Mouse (Mus musculus): Measurements from ENCODE around the gene Coro1b. TPM values are rescaled to one million over a fixed set of nuclear protein-coding genes. Genes with fewer than 3 reads are reported as not detected.

Coro1b gene
- 105 and 117 TPM in 2 replicates for polyA plus RNA-seq (2014; fragmentation: Nextera tagmentation; extraction: Ambion mirVana)

DNA sequence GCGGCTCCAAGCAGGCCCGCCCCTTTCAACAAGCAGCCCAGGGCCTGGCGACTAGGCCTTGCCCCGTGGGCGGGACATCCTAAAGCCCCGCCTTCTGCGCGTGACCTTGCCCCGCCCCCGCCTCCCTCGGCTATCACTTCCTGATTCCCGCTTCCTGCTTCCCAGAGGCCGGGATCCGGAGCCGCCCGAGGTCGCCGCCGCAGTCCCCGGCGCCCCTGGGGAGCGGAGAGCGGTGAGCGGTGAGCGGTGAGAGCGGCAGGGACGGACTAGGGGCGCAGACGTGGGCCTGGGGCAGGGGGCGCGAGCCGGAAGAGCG, at the start of gene Coro1b:
Gene Coro1b, plus strand, starts transcription at position 129 of the 316 bp plus-strand sequence.
- Histone ChIP-seq H3K4me2 (ENCODE audit: low read length) (peak within 1 kb of the TSS; percentile 86), H3K27me3 (ENCODE audit: control insufficient read depth, insufficient read depth, low read length) (no peaks in the 10 kb centered on the region), H3K27ac (replicated peaks; ENCODE audit: low read depth, low read length) (peak within 1 kb of the TSS; percentile 64), H3K9ac (replicated peaks; ENCODE audit: low read length) (peak within 1 kb of the TSS; percentile 81), H3K9me3 (ENCODE audit: control insufficient read depth, low read length) (0 out of 2 replicates have a peak, but pooled peaks cover 4% of the 10 kb centered on the region), H3K4me1 (ENCODE audit: control insufficient read depth, insufficient read depth, low read length) (peaks cover 15% of the 10 kb centered on the region; the same call in 1 of the 2 replicates), H3K4me3 (replicated peaks; ENCODE audit: low read depth, low read length) (peak within 1 kb of the TSS; percentile 80), H3K36me3 (ENCODE audit: control insufficient read depth, insufficient read depth, low read length) (peaks cover 26% of the 10 kb centered on the region)
- ATAC-seq (ENCODE audit: low FRiP score, low TSS enrichment) = peak; percentile 92
- peak; percentile 95 for DNase-seq
- under 1% methylated on average over 30 of the region's 33 CpGs for WGBS

DNA sequence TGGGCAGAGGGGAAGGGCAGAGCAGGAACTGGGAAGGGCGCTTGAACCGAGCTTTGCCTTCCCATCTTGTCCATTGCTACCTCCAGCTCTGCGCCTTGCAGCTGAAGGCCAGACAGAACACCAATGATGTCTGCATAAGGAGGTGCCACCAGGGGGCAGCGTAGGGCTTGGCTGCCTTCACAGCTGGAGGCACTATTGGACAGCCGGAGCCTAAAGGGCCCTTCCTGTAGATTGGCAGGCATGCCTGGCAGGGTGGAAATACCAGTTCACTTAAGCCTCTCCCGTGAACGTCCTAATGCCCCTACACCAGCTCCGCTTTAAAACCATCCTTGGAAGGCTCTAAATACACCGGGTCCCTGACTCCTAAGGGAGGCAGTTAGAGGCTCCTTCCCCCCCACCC, 49.4 kb upstream of the Coro1b start:
- peaks cover 13% of the 10 kb centered on the region for H3K36me3 ChIP-seq (ENCODE audit: control insufficient read depth, insufficient read depth, low read length)
- H3K9me3 ChIP-seq (ENCODE audit: control insufficient read depth, low read length) = no peaks in the 10 kb centered on the region
- WGBS = 13% methylated on average over 9 of the region's 9 CpGs
- H3K4me1 ChIP-seq (ENCODE audit: control insufficient read depth, insufficient read depth, low read length) = peaks cover 40% of the 10 kb centered on the region
- 0 out of 2 replicates have a peak overlapping the region, but pooled peaks have one; percentile 14 for H3K27ac ChIP-seq (replicated peaks; ENCODE audit: low read depth, low read length)
- H3K4me2 ChIP-seq (ENCODE audit: low read length) = peak overlapping the region; percentile 86
- ATAC-seq (ENCODE audit: low FRiP score, low TSS enrichment) (no peak), DNase-seq (peak; percentile 94)
- no peaks in the 10 kb centered on the region for H3K27me3 ChIP-seq (ENCODE audit: control insufficient read depth, insufficient read depth, low read length)
- H3K9ac ChIP-seq (replicated peaks; ENCODE audit: low read length) = no peak overlapping the region
- H3K4me3 ChIP-seq (replicated peaks; ENCODE audit: low read depth, low read length) = 0 out of 2 replicates have a peak overlapping the region, but pooled peaks have one; percentile 54

DNA sequence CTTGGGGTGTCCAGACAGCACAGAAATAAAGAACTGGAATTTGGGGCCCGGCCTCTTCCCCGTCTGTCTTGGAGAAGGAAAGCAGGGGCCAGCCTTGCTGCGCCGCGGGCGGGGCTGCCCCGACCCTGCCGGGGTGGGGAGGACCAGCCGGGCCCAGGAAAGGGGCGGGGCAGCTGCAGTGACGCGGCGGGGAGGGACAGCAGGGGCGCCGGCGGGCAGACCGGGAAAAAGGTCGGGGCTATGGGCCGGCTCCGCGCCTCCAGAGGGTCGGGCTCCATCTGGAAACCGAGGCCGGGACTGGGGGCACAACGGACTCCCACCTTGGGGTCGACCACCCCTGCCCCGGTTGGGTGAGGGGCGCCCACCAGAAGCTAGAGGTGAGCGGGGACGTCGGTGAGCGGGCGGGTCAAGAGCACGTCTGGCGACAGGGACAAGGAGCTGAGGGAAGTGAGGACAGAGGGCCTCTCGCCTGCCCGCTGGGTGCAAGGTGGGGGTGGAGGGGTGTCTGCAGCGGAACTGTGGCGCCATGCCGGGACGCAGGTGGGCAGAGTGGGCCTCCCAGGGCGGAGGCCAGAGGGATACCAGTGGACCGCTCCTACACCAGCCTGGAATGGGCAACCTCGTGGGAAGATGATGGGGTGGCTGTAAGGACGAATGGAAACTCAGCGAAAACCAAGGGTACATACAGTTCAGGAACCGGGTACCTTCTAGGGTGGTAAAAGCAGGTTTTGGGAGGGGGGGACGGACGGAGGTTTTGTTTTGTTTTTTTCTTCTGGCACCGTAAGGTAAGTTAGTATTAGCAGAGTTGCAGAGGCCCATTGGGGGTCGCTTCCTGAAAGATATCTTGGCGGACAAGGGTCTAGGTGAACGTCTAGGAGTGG, 48.3 kb upstream of the Coro1b start, which contains the start of gene Pitpnm1:
Gene Pitpnm1, plus strand, starts transcription at position 162 of the 881 bp plus-strand sequence.
- DNase-seq (peak; percentile 44), ATAC-seq (ENCODE audit: low FRiP score, low TSS enrichment) (no peak)
- Histone ChIP-seq H3K4me3 (replicated peaks; ENCODE audit: low read depth, low read length) (peak within 1 kb of the TSS; percentile 54), H3K9me3 (ENCODE audit: control insufficient read depth, low read length) (no peaks in the 10 kb centered on the region), H3K36me3 (ENCODE audit: control insufficient read depth, insufficient read depth, low read length) (peaks cover 19% of the 10 kb centered on the region), H3K27me3 (ENCODE audit: control insufficient read depth, insufficient read depth, low read length) (no peaks in the 10 kb centered on the region), H3K9ac (replicated peaks; ENCODE audit: low read length) (peak within 1 kb of the TSS; percentile 71), H3K4me2 (ENCODE audit: low read length) (peak within 1 kb of the TSS; percentile 86), H3K4me1 (ENCODE audit: control insufficient read depth, insufficient read depth, low read length) (peaks cover 40% of the 10 kb centered on the region), H3K27ac (replicated peaks; ENCODE audit: low read depth, low read length) (peak within 1 kb of the TSS; percentile 70)
- WGBS = 1% methylated on average over 50 of the region's 53 CpGs

DNA sequence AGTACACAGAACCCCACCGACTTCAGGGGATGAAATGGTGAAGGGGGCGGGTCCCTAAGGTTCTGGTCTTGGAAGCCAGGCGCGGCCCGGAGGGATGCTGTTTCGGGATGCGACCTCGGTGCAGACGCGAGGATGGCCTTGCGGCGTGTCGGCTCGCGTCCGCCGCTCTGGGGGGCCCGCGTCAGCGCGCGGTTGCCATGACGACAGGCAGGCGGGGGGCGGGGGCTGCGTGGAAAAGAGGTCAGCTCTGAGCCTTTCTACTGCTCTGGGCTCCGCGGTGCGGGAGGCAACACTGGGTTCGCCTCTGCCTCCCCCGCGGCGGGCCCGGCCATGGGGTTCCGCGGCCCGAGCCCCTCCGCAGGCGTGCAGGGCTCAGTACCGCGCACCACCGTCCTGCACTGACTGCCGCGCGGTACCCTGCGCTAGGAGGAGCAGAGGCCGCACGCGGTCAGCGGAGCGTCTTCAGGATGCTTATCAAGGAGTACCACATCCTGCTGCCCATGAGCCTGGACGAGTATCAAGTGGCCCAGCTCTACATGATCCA, 47.6 kb upstream of the Coro1b start:
- DNase-seq (peak; percentile 82), ATAC-seq (ENCODE audit: low FRiP score, low TSS enrichment) (no peak)
- no peaks in the 10 kb centered on the region for H3K27me3 ChIP-seq (ENCODE audit: control insufficient read depth, insufficient read depth, low read length)
- WGBS = under 1% methylated on average over 52 of the region's 52 CpGs
- H3K9me3 ChIP-seq (ENCODE audit: control insufficient read depth, low read length) = no peaks in the 10 kb centered on the region
- H3K4me3 ChIP-seq (replicated peaks; ENCODE audit: low read depth, low read length) = peak overlapping the region; percentile 54
- peak overlapping the region; percentile 70 for H3K27ac ChIP-seq (replicated peaks; ENCODE audit: low read depth, low read length)
- H3K4me1 ChIP-seq (ENCODE audit: control insufficient read depth, insufficient read depth, low read length) = peaks cover 39% of the 10 kb centered on the region
- H3K9ac ChIP-seq (replicated peaks; ENCODE audit: low read length) = peak overlapping the region; percentile 71
- peak overlapping the region; percentile 86 for H3K4me2 ChIP-seq (ENCODE audit: low read length)
- H3K36me3 ChIP-seq (ENCODE audit: control insufficient read depth, insufficient read depth, low read length) = peaks cover 26% of the 10 kb centered on the region

GRCm38 (mm10) chr19:4101466-4101865, 47.0 kb upstream of the Coro1b start:
- ATAC-seq (ENCODE audit: low FRiP score, low TSS enrichment) (no peak), DNase-seq (peak; percentile 65)
- Histone ChIP-seq H3K4me1 (ENCODE audit: control insufficient read depth, insufficient read depth, low read length) (peaks cover 34% of the 10 kb centered on the region), H3K27me3 (ENCODE audit: control insufficient read depth, insufficient read depth, low read length) (no peaks in the 10 kb centered on the region), H3K36me3 (ENCODE audit: control insufficient read depth, insufficient read depth, low read length) (peaks cover 28% of the 10 kb centered on the region), H3K9me3 (ENCODE audit: control insufficient read depth, low read length) (no peaks in the 10 kb centered on the region), H3K27ac (replicated peaks; ENCODE audit: low read depth, low read length) (0 out of 2 replicates have a peak overlapping the region, but pooled peaks have one; percentile 16), H3K9ac (replicated peaks; ENCODE audit: low read length) (peak overlapping the region; percentile 71), H3K4me3 (replicated peaks; ENCODE audit: low read depth, low read length) (peak overlapping the region; percentile 54), H3K4me2 (ENCODE audit: low read length) (peak overlapping the region; percentile 86)
- WGBS = 52% methylated on average over 6 of the region's 6 CpGs

- DNase-seq = no peak
- H3K4me3 ChIP-seq (replicated peaks; ENCODE audit: low read depth, low read length) = peak overlapping the region; percentile 54
- no peaks in the 10 kb centered on the region for H3K9me3 ChIP-seq (ENCODE audit: control insufficient read depth, low read length)
- peak overlapping the region; percentile 86 for H3K4me2 ChIP-seq (ENCODE audit: low read length)
- peaks cover 31% of the 10 kb centered on the region for H3K36me3 ChIP-seq (ENCODE audit: control insufficient read depth, insufficient read depth, low read length)
- H3K27me3 ChIP-seq (ENCODE audit: control insufficient read depth, insufficient read depth, low read length) = no peaks in the 10 kb centered on the region
- no peak overlapping the region for H3K9ac ChIP-seq (replicated peaks; ENCODE audit: low read length)
- no peak for ATAC-seq (ENCODE audit: low FRiP score, low TSS enrichment)
- WGBS = 95% methylated on average over 2 of the region's 2 CpGs
- no peak overlapping the region for H3K27ac ChIP-seq (replicated peaks; ENCODE audit: low read depth, low read length)
- H3K4me1 ChIP-seq (ENCODE audit: control insufficient read depth, insufficient read depth, low read length) = peaks cover 34% of the 10 kb centered on the region
These were observed 46.4 kb upstream of the Coro1b start for GRCm38 (mm10) chr19:4102049-4102448.

GRCm38 (mm10) chr19:4102626-4103025, 45.8 kb upstream of the Coro1b start:
- Histone ChIP-seq H3K4me2 (ENCODE audit: low read length) (no peak overlapping the region), H3K9me3 (ENCODE audit: control insufficient read depth, low read length) (no peaks in the 10 kb centered on the region), H3K36me3 (ENCODE audit: control insufficient read depth, insufficient read depth, low read length) (peaks cover 33% of the 10 kb centered on the region), H3K9ac (replicated peaks; ENCODE audit: low read length) (no peak overlapping the region), H3K4me1 (ENCODE audit: control insufficient read depth, insufficient read depth, low read length) (peaks cover 30% of the 10 kb centered on the region), H3K4me3 (replicated peaks; ENCODE audit: low read depth, low read length) (no peak overlapping the region), H3K27me3 (ENCODE audit: control insufficient read depth, insufficient read depth, low read length) (no peaks in the 10 kb centered on the region), H3K27ac (replicated peaks; ENCODE audit: low read depth, low read length) (no peak overlapping the region)
- WGBS = 94% methylated on average over 12 of the region's 12 CpGs
- no peak for ATAC-seq (ENCODE audit: low FRiP score, low TSS enrichment)
- no peak for DNase-seq

GRCm38 (mm10) chr19:4103294-4103693, 45.1 kb upstream of the Coro1b start:
- no peak overlapping the region for H3K4me2 ChIP-seq (ENCODE audit: low read length)
- H3K4me1 ChIP-seq (ENCODE audit: control insufficient read depth, insufficient read depth, low read length) = peaks cover 26% of the 10 kb centered on the region
- 94% methylated on average over 18 of the region's 18 CpGs for WGBS
- ATAC-seq (ENCODE audit: low FRiP score, low TSS enrichment) = no peak
- no peak overlapping the region for H3K27ac ChIP-seq (replicated peaks; ENCODE audit: low read depth, low read length)
- no peaks in the 10 kb centered on the region for H3K9me3 ChIP-seq (ENCODE audit: control insufficient read depth, low read length)
- H3K27me3 ChIP-seq (ENCODE audit: control insufficient read depth, insufficient read depth, low read length) = no peaks in the 10 kb centered on the region
- no peak overlapping the region for H3K9ac ChIP-seq (replicated peaks; ENCODE audit: low read length)
- no peak overlapping the region for H3K4me3 ChIP-seq (replicated peaks; ENCODE audit: low read depth, low read length)
- DNase-seq = no peak
- H3K36me3 ChIP-seq (ENCODE audit: control insufficient read depth, insufficient read depth, low read length) = peaks cover 38% of the 10 kb centered on the region

Measured in midbrain, embryonic 14.5 days (tissue).